Mouse (Mus musculus) kidney, embryonic 16.5 days (tissue): Measurements from ENCODE around the gene Gls2. TPM values are rescaled to one million over a fixed set of nuclear protein-coding genes. Genes with fewer than 3 reads are reported as not detected.

ENCODE experiments used
- ATAC-seq: fragments of 200-750 bp; cut with Nextera tagmentation; 2 replicates; pipeline ENCODE4 v1.8.0; 2017; ENCODE audit warnings: moderate TSS enrichment; ENCODE audit not compliant: low FRiP score, low TSS enrichment
- H3K27ac ChIP-seq: fragments of 300-500 bp; sonication (generic); 2 replicates; pipeline ENCODE4 v1.5.1; 2014; ENCODE audit warnings: low read length
- H3K27me3 ChIP-seq: fragments of 300-500 bp; sonication (generic); 2 replicates; pipeline ENCODE4 v1.6.1; 2014; ENCODE audit warnings: low read length, control low read depth, mixed read lengths; ENCODE audit not compliant: insufficient read depth
- H3K36me3 ChIP-seq: fragments of 300-500 bp; sonication (generic); 2 replicates; pipeline ENCODE4 v1.6.1; 2014; ENCODE audit warnings: low read length, control low read depth, mixed read lengths; ENCODE audit not compliant: insufficient read depth
- H3K4me1 ChIP-seq: fragments of 300-500 bp; sonication (generic); 2 replicates; pipeline ENCODE4 v1.6.1; 2014; ENCODE audit warnings: low read length, control low read depth, mixed read lengths; ENCODE audit not compliant: insufficient read depth
- H3K4me2 ChIP-seq: fragments of 300-500 bp; sonication (generic); replicated peaks from 2 replicates; pipeline ENCODE4 v1.6.1; 2014; ENCODE audit warnings: low read depth, low read length
- H3K4me3 ChIP-seq: fragments of 300-500 bp; sonication (generic); 2 replicates; pipeline ENCODE4 v1.5.1; 2014; ENCODE audit warnings: mild to moderate bottlenecking, low read length
- H3K9ac ChIP-seq: fragments of 300-500 bp; sonication (generic); replicated peaks from 2 replicates; pipeline ENCODE4 v1.6.1; 2014; ENCODE audit warnings: low read length
- H3K9me3 ChIP-seq: fragments of 300-500 bp; sonication (generic); 2 replicates; pipeline ENCODE4 v1.6.1; 2016; ENCODE audit warnings: low read length, control low read depth
- WGBS: fragments of 180-500 bp; shearing (Covaris S2); extraction: QIAGEN DNeasy Blood & Tissue Kit; methylation state at CpG from one replicate; pipeline ENCODE4 v1.1.7; 2014; 5-methylcytosine and 5-hydroxymethylcytosine counted together
- polyA plus RNA-seq: library from polyadenylated mRNA; unstranded; fragments of >200 nt; fragmentation: Nextera tagmentation; extraction: Ambion mirVana; gene quantifications from 2 replicates; pipeline ENCODE4 v1.2.1, GENCODE M21; 2015

Gls2 gene
- polyA plus RNA-seq, 1 experiment from 2014 or later, result 1.1 TPM

- WGBS, result 92% methylated on average over 18 of the region's 18 CpGs
- no peak for ATAC-seq
- Histone ChIP-seq H3K27me3 (no peaks in the 10 kb centered on the region), H3K36me3 (peaks cover 49% of the 10 kb centered on the region), H3K9me3 (no peaks in the 10 kb centered on the region), H3K4me3 (no peak overlapping the region), H3K4me2 (no peak overlapping the region), H3K9ac (no peak overlapping the region), H3K27ac (no peak overlapping the region), H3K4me1 (no peaks in the 10 kb centered on the region)
Measured at GRCm38 (mm10) chr10:128240131-128240530, 45.9 kb downstream of the Gls2 start.

GRCm38 (mm10) chr10:128243252-128243651, 49.0 kb downstream of the Gls2 start:
- no peak for ATAC-seq
- Histone ChIP-seq H3K27me3 (no peaks in the 10 kb centered on the region), H3K9me3 (no peaks in the 10 kb centered on the region), H3K9ac (no peak overlapping the region), H3K4me2 (no peak overlapping the region), H3K36me3 (peaks cover 68% of the 10 kb centered on the region), H3K4me3 (no peak overlapping the region), H3K27ac (no peak overlapping the region), H3K4me1 (no peaks in the 10 kb centered on the region)
- WGBS, result 90% methylated on average over 8 of the region's 8 CpGs

GRCm38 (mm10) chr10:128244121-128244520, 49.9 kb downstream of the Gls2 start:
- Histone ChIP-seq H3K27me3 (no peaks in the 10 kb centered on the region), H3K4me1 (no peaks in the 10 kb centered on the region), H3K4me2 (no peak overlapping the region), H3K36me3 (peaks cover 74% of the 10 kb centered on the region), H3K27ac (no peak overlapping the region), H3K9me3 (no peaks in the 10 kb centered on the region), H3K4me3 (no peak overlapping the region), H3K9ac (no peak overlapping the region)
- no peak for ATAC-seq
- 95% methylated on average over 15 of the region's 15 CpGs for WGBS

- H3K4me2 ChIP-seq, result peak overlapping the region; percentile 27
Measured at GRCm38 (mm10) chr10:128247020-128247732, 52.9 kb downstream of the Gls2 start.

GRCm38 (mm10) chr10:128250565-128250964, 56.3 kb downstream of the Gls2 start:
- H3K36me3 ChIP-seq, result peaks cover 65% of the 10 kb centered on the region
- H3K27me3 ChIP-seq, result no peaks in the 10 kb centered on the region
- no peak overlapping the region for H3K4me2 ChIP-seq
- no peaks in the 10 kb centered on the region for H3K9me3 ChIP-seq
- H3K4me3 ChIP-seq, result no peak overlapping the region
- H3K27ac ChIP-seq, result no peak overlapping the region
- 96% methylated on average over 13 of the region's 13 CpGs for WGBS
- no peak for ATAC-seq
- no peak overlapping the region for H3K9ac ChIP-seq
- H3K4me1 ChIP-seq, result no peaks in the 10 kb centered on the region

More at GRCm38 (mm10) chr10:128247020-128247732, 52.9 kb downstream of the Gls2 start:
- 0 out of 2 replicates have a peak, but pooled peaks have one; percentile 19 for ATAC-seq
- Histone ChIP-seq H3K36me3 (peaks cover 79% of the 10 kb centered on the region), H3K9ac (no peak overlapping the region), H3K9me3 (no peaks in the 10 kb centered on the region), H3K27ac (peak overlapping the region; percentile 74), H3K4me3 (peak overlapping the region; percentile 21), H3K27me3 (no peaks in the 10 kb centered on the region), H3K4me1 (no peaks in the 10 kb centered on the region)
- WGBS, result 78% methylated on average over 17 of the region's 17 CpGs

- no peaks in the 10 kb centered on the region for H3K4me1 ChIP-seq
- WGBS, result 82% methylated on average over 4 of the region's 4 CpGs
- ATAC-seq, result no peak
Measured at GRCm38 (mm10) chr10:128253677-128254255, 59.5 kb downstream of the Gls2 start, which contains the start of gene Apon. TSS of gene Apon (plus strand) at chr10:128254096.

GRCm38 (mm10) chr10:128255925-128256324, 61.7 kb downstream of the Gls2 start:
- H3K9ac ChIP-seq, result no peak overlapping the region
- H3K27ac ChIP-seq, result no peak overlapping the region
- ATAC-seq, result no peak
- no peaks in the 10 kb centered on the region for H3K9me3 ChIP-seq
- H3K4me2 ChIP-seq, result no peak overlapping the region
- no peaks in the 10 kb centered on the region for H3K4me1 ChIP-seq
- no peak overlapping the region for H3K4me3 ChIP-seq
- H3K27me3 ChIP-seq, result no peaks in the 10 kb centered on the region
- WGBS, result 88% methylated on average over 8 of the region's 8 CpGs
- H3K36me3 ChIP-seq, result peaks cover 23% of the 10 kb centered on the region

More at GRCm38 (mm10) chr10:128253677-128254255, 59.5 kb downstream of the Gls2 start, which contains the start of gene Apon:
- Histone ChIP-seq H3K9me3 (no peaks in the 10 kb centered on the region), H3K27me3 (no peaks in the 10 kb centered on the region), H3K27ac (no peak within 1 kb of the TSS), H3K36me3 (peaks cover 44% of the 10 kb centered on the region), H3K4me3 (no peak within 1 kb of the TSS), H3K9ac (no peak within 1 kb of the TSS), H3K4me2 (no peak within 1 kb of the TSS)

- no peak overlapping the region for H3K4me3 ChIP-seq
- H3K36me3 ChIP-seq, result peaks cover 19% of the 10 kb centered on the region
- H3K9me3 ChIP-seq, result no peaks in the 10 kb centered on the region
- no peak overlapping the region for H3K9ac ChIP-seq
- H3K27me3 ChIP-seq, result no peaks in the 10 kb centered on the region
- no peak overlapping the region for H3K4me2 ChIP-seq
- H3K4me1 ChIP-seq, result no peaks in the 10 kb centered on the region
- ATAC-seq, result no peak
- 74% methylated on average over 8 of the region's 8 CpGs for WGBS
- H3K27ac ChIP-seq, result no peak overlapping the region
Measured at GRCm38 (mm10) chr10:128256328-128256727, 62.1 kb downstream of the Gls2 start.

- Histone ChIP-seq H3K36me3 (0 out of 2 replicates have a peak, but pooled peaks cover 3% of the 10 kb centered on the region), H3K4me2 (no peak overlapping the region), H3K4me3 (no peak overlapping the region), H3K27ac (no peak overlapping the region), H3K9me3 (no peaks in the 10 kb centered on the region), H3K9ac (no peak overlapping the region), H3K27me3 (no peaks in the 10 kb centered on the region), H3K4me1 (no peaks in the 10 kb centered on the region)
- 81% methylated on average over 4 of the region's 4 CpGs for WGBS
- ATAC-seq, result no peak
Measured at GRCm38 (mm10) chr10:128258953-128259352, 64.7 kb downstream of the Gls2 start.
